Mouse (Mus musculus): ENCODE measurements around the gene Dus1l. TPM values are rescaled to one million over a fixed set of nuclear protein-coding genes. Genes with fewer than 3 reads are reported as not detected.
"Not testable (repeated sequence)": the region's sequence is repeated elsewhere in the genome, so short reads cannot be mapped to it uniquely, and the experiment has no call there.

Gene Dus1l
- total and polyA plus RNA-seq, 3 experiments: 98.7 to 155 (median 120) TPM

DNA sequence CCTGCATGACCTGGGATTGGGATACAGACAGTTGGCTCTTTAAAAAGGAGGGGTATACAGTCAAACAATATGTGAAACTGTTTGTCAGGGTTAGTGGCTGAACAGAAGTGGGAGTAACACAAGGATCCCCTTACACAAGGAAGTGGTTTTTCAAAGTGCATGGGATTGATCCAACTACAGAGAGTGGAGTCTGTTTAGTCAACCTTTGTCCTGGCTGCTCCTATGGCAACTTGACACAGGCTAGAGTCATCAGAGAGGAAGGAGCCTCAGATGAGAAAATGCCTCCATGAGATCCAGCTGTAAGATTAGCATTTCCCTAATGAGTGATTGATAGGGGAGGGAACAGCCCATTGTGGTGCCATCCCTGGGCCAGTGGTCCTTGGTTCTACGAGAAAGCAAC, 28.0 kb downstream of the Dus1l start:
- in situ Hi-C loops (cut with MboI; ENCODE audit: low pct_ligation_motif_present, low pct_unique_long_range_greater_than_20kb, low sequenced_read_pairs): loop anchor here (5.0 kb wide), 1 partner anchor 41 kb away; the partner anchor contains the start of gene Dcxr
- no peaks in the 10 kb centered on the region for H3K36me3 ChIP-seq (replicated peaks in 1 of 2; ENCODE audit: control insufficient read depth in 1 of 2, insufficient read depth in 1 of 2, low read length in 1 of 2)
- TF ChIP-seq USF1 (IDR thresholded peaks at IDR 0.05; ENCODE audit: low read depth, low read length) (no peak), UBTF (IDR thresholded peaks at IDR 0.05; ENCODE audit: low read depth, low read length) (no peak), MXI1 (IDR thresholded peaks at IDR 0.05; ENCODE audit: low read depth, low read length) (no peak), SMC3 (IDR thresholded peaks at IDR 0.05; ENCODE audit: low read depth, low read length) (no peak), NRF1 (IDR thresholded peaks at IDR 0.05; ENCODE audit: low read depth, low read length) (no peak), CTCF (conservative IDR thresholded peaks at IDR 0.05 in 1 of 2, IDR thresholded peaks at IDR 0.05 in 1 of 2; ENCODE audit: low read depth in 2 of 2, low read length in 2 of 2) (no peak), IRF4 (IDR thresholded peaks at IDR 0.05; ENCODE audit: low read depth, low read length) (no peak), GABPA (IDR thresholded peaks at IDR 0.05; ENCODE audit: insufficient replicate concordance, low read depth, low read length) (no peak), HCFC1 (IDR thresholded peaks at IDR 0.05; ENCODE audit: low read depth, low read length) (no peak)

GRCm38 (mm10) chr11:120767023-120767422, 29.2 kb downstream of the Dus1l start:
- H3K9ac ChIP-seq (ENCODE audit: insufficient read depth, low read depth); H3K79me2 ChIP-seq (replicated peaks; ENCODE audit: control insufficient read depth, extremely low read depth, insufficient read depth, poor library complexity, severe bottlenecking); H3K4me1 ChIP-seq (ENCODE audit: control insufficient read depth in 1 of 2, insufficient read depth in 2 of 2); H3K4me3 ChIP-seq (replicated peaks in 1 of 3; ENCODE audit: low read depth in 2 of 3, low read length in 2 of 3, poor library complexity in 1 of 3); DNase-seq (ENCODE audit: extremely low read depth); dilution Hi-C loops (cut with MboI; ENCODE audit: extremely low pct_ligation_motif_present, extremely low pct_unique_long_range_greater_than_20kb, low sequenced_read_pairs); H3K9me3 ChIP-seq (replicated peaks; ENCODE audit: low read length); H3K27ac ChIP-seq (ENCODE audit: insufficient read depth, low read depth); H3K36me3 ChIP-seq (replicated peaks in 1 of 2; ENCODE audit: control insufficient read depth in 1 of 2, insufficient read depth in 1 of 2, low read length in 1 of 2); H3K4me2 ChIP-seq (ENCODE audit: insufficient read depth, low read depth, poor library complexity, severe bottlenecking): not testable (repeated sequence)
- in situ Hi-C loops (cut with MboI; ENCODE audit: low pct_ligation_motif_present, low pct_unique_long_range_greater_than_20kb, low sequenced_read_pairs): loop anchor here (5.0 kb wide), 1 partner anchor 40 kb away; the partner anchor contains the start of gene Dcxr
- H3K27me3 ChIP-seq (replicated peaks): peaks cover 25% of the 10 kb centered on the region

More for the DNA sequence above, 28.0 kb downstream of the Dus1l start:
- H3K79me2 ChIP-seq (replicated peaks; ENCODE audit: control insufficient read depth, extremely low read depth, insufficient read depth, poor library complexity, severe bottlenecking): no peaks in the 10 kb centered on the region
- no peak overlapping the region for H3K27ac ChIP-seq (ENCODE audit: insufficient read depth, low read depth)
- dilution Hi-C loops (cut with MboI; ENCODE audit: extremely low pct_ligation_motif_present, extremely low pct_unique_long_range_greater_than_20kb, low sequenced_read_pairs): no loop called here
- peaks cover 21% of the 10 kb centered on the region for H3K27me3 ChIP-seq (replicated peaks)
- H3K9me3 ChIP-seq (replicated peaks; ENCODE audit: low read length): no peaks in the 10 kb centered on the region
- no peak for DNase-seq (ENCODE audit: extremely low read depth)
- no peak overlapping the region for H3K9ac ChIP-seq (ENCODE audit: insufficient read depth, low read depth)
- no peak overlapping the region for H3K4me2 ChIP-seq (ENCODE audit: insufficient read depth, low read depth, poor library complexity, severe bottlenecking)
- peaks cover 3 to 5% of the 10 kb centered on the region in 2 experiments; a peak in 2 of 4 replicates for H3K4me1 ChIP-seq (ENCODE audit: control insufficient read depth in 1 of 2, insufficient read depth in 2 of 2)
- H3K4me3 ChIP-seq (replicated peaks in 1 of 3; ENCODE audit: low read depth in 2 of 3, low read length in 2 of 3, poor library complexity in 1 of 3): no peak overlapping the region

GRCm38 (mm10) chr11:120763121-120763999, 32.8 kb downstream of the Dus1l start:
- dilution Hi-C loops (cut with MboI; ENCODE audit: extremely low pct_ligation_motif_present, extremely low pct_unique_long_range_greater_than_20kb, low sequenced_read_pairs); H3K9ac ChIP-seq (ENCODE audit: insufficient read depth, low read depth); H3K79me2 ChIP-seq (replicated peaks; ENCODE audit: control insufficient read depth, extremely low read depth, insufficient read depth, poor library complexity, severe bottlenecking); DNase-seq (ENCODE audit: extremely low read depth); H3K4me1 ChIP-seq (ENCODE audit: control insufficient read depth in 1 of 2, insufficient read depth in 2 of 2); H3K4me2 ChIP-seq (ENCODE audit: insufficient read depth, low read depth, poor library complexity, severe bottlenecking); H3K4me3 ChIP-seq (replicated peaks in 1 of 3; ENCODE audit: low read depth in 2 of 3, low read length in 2 of 3, poor library complexity in 1 of 3); in situ Hi-C loops (cut with MboI; ENCODE audit: low pct_ligation_motif_present, low pct_unique_long_range_greater_than_20kb, low sequenced_read_pairs); H3K36me3 ChIP-seq (replicated peaks in 1 of 2; ENCODE audit: control insufficient read depth in 1 of 2, insufficient read depth in 1 of 2, low read length in 1 of 2); H3K27ac ChIP-seq (ENCODE audit: insufficient read depth, low read depth): not testable (repeated sequence)
- H3K27me3 ChIP-seq (replicated peaks): peaks cover 25% of the 10 kb centered on the region
- H3K9me3 ChIP-seq (replicated peaks; ENCODE audit: low read length): peaks cover 33% of the 10 kb centered on the region

- peaks cover 40% of the 10 kb centered on the region for H3K9me3 ChIP-seq (replicated peaks; ENCODE audit: low read length)
- H3K4me3 ChIP-seq (replicated peaks in 1 of 3; ENCODE audit: low read depth in 2 of 3, low read length in 2 of 3, poor library complexity in 1 of 3); H3K36me3 ChIP-seq (replicated peaks in 1 of 2; ENCODE audit: control insufficient read depth in 1 of 2, insufficient read depth in 1 of 2, low read length in 1 of 2); DNase-seq (ENCODE audit: extremely low read depth); in situ Hi-C loops (cut with MboI; ENCODE audit: low pct_ligation_motif_present, low pct_unique_long_range_greater_than_20kb, low sequenced_read_pairs); H3K4me2 ChIP-seq (ENCODE audit: insufficient read depth, low read depth, poor library complexity, severe bottlenecking); dilution Hi-C loops (cut with MboI; ENCODE audit: extremely low pct_ligation_motif_present, extremely low pct_unique_long_range_greater_than_20kb, low sequenced_read_pairs); H3K4me1 ChIP-seq (ENCODE audit: control insufficient read depth in 1 of 2, insufficient read depth in 2 of 2); H3K79me2 ChIP-seq (replicated peaks; ENCODE audit: control insufficient read depth, extremely low read depth, insufficient read depth, poor library complexity, severe bottlenecking); H3K27ac ChIP-seq (ENCODE audit: insufficient read depth, low read depth); H3K9ac ChIP-seq (ENCODE audit: insufficient read depth, low read depth): not testable (repeated sequence)
- H3K27me3 ChIP-seq (replicated peaks): peaks cover 20% of the 10 kb centered on the region
These were observed 33.5 kb downstream of the Dus1l start, which contains the start of gene Hmga1b for GRCm38 (mm10) chr11:120762672-120763041. TSS of gene Hmga1b (plus strand) at chr11:120762794.
